Mouse (Mus musculus): Measurements from ENCODE around the gene Kcnj10. TPM values are rescaled to one million over a fixed set of nuclear protein-coding genes. Genes with fewer than 3 reads are reported as not detected.
A peak's percentile ranks its signal among the peaks of the same experiment; 100 is the strongest.

Gene Kcnj10
- total RNA-seq, 2 experiments from 2014 or later: 0.11 to 0.14 TPM

DNA sequence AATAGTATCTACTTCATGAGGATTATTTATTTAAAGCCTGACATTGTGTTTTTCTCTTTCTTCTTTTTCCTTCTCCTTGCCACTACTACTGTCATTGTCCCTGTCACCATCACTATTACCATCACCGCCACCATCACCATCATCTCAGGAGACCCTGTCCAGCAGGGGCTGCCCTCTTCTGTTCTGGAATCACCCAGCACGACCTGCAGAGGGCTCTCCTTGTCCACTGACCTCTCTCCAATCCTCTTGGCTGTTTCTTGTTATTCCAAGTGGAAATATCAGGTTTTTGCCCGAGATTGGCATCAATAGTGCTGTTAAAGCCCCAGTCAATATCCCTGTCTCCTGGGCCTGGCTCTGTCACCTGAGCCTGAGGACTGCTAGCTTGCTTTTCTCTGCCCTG, 7.5 kb upstream of the Kcnj10 start:
- no peak for DNase-seq

DNA sequence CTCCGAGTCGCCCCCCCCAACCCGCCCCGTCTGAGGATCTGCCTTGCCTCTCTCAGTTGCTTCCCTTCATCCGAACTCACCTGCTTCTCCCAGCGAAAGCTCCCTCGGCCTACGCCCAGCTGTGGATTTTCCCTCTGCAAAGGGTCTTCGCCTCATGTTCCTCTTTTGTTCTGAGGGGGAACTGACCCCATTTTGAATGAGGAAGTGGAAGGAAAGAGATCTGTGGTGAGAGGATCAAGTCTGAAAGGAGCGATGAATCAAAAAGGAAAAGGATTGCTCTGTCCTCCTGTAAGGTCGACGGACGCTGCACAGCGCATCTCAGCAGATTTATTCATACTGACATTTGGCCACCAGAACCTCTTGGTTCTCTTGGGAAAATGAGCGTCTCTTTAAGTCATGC, 5.2 kb upstream of the Kcnj10 start:
- DNase-seq: no peak

DNA sequence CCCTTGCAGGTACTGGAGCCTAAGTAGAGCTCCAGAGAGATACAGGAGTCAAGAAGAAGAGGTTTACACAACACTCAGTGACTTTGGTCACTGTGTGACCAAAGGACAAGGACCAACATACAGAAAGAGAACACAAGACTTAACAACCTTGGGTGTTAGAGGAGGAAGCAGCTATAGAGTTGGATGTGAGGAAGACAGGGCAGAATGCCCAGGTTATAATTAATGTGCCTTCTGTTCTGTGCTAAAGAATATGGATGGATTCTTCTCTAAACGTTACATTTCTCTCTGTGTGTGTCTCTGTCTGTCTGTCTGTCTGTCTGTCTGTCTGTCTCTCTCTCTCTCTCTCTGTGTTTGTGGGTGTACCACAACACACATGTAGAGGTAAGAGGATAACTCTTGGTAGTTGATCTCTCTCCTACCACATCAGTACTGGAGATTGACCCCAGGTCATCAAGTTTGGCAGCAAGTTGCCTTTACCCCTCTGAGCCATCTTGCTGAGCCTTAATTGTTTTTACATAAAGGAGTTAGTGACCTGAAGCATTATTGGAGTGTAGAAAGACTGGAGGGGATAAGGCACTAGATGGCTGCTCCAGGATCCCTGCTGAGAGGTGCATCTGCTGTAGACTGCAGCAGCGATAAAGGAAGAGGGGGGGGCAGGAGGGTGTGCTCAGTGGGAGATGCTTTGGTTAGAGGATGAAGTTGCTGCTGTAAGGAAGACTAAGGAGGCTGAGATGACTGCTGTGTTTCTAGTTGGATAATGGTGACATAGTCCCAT, 3.4 kb upstream of the Kcnj10 start:
- DNase-seq: no peak

DNA sequence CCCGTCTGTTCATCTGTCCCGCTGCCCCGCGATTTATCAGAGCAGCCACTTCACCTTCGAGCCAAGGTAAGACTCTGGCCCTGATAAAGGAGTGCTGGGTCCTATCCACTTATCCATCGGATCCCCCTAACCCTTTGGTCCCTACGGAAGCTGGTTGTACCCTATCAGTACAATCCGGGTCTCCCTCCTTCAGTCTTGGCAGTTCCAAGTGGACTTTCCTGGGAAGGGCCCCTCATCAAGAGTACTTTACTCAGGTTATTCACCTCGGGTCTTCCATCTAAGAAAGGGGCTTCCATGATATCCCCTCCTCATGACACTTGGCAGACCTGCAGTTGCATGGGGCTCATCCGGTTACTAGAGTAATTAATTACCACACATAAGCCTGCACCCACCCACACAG, 376 bp downstream of the Kcnj10 start:
- no peak for DNase-seq

DNA sequence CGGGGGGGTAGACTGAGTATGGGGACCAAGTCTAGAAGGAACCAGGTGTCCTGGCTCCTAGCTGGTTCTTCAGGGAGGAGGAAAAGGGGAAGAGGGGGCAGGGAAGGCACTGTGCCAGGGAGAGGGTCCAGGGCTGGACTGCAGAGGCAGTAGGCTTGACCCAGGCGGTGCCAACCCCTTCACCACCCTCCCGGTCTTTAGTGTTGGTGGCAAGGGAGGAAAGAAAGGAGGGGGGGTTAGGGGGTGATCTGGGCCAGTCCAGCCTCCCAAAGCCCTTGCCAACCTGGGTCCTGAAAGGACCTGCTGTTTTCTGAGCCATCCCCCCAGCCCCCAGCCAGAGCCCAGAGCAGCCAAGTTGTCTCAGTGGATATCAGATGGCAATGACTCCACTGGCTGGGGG, 1.7 kb downstream of the Kcnj10 start:
- no peak for DNase-seq

DNA sequence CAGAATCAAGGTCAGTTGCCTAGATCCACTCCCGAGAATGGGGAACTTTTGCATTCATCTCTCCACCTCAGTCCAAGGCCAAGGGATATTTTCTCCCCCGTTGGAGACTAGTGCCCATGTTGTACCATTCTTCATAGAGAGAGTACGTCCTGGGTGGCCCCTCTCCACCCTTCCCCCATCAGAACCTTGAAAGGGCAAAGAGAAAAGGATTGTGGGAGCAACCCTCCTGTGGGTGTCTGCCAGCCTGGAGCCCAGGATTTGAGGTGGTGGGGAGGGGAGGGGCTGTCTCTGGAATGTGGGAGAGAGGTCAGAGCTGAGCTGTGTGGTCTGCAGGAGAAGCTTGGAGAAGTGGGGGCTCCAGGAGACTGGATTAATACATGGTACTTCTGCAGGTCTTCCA, 2.9 kb downstream of the Kcnj10 start:
- DNase-seq: no peak

DNA sequence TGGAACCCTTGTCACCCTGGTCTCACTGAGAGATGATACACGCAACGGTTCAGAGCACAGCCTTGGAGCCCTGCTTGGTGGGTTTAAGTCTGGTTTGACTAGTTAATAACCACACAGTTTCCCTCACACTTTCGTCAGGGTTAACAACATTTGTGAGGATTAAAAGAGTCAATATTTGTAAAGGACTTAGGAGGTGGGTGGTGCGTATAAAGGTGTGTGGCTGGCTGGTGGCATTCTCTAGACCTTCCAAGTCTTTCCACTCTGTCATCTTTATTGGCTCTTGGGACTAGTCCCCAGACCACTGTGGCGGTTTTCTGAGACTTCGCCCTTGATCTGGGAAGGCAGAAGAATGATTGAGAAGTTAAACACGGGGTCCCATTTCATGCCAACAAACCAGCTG, 3.8 kb downstream of the Kcnj10 start:
- no peak for DNase-seq

DNA sequence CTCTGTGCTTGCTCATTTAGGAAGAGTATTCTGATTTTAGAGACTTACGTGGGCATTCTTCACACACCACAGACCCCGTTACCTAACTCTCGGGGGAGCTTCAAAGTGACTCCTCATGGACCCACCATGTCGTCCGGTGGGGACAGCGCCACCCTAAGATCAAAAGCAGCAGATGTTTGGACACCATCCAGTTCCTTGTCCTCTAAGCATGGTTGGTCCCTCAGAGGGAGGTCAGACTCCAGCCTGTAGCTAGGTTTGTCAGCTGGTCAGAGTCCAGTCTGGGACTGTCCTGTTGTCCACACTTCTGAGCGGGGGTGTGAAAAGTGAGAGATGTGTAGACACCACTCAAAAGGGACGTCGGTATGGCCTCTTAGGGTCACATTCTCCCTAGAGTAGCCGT, 5.7 kb downstream of the Kcnj10 start:
- DNase-seq: no peak

DNA sequence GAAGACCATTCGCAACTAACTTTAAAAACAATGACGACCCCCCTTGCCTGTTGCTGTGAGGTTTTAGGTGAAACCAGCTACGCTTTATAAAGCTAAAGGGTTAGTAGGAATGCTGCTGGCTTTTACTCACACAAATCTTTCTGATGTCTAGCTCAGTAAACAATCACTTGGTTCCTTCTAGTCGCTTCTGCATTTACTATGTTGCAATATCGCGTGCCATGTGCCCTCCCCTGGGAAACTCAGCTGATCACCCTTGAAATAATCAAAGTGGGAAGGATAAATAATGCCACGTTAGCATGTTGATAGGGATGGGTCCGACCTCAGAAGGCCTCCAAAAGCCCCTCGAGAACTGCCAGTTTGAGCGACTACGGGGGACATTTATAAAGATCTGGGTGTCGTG, 6.4 kb downstream of the Kcnj10 start:
- DNase-seq: no peak

DNA sequence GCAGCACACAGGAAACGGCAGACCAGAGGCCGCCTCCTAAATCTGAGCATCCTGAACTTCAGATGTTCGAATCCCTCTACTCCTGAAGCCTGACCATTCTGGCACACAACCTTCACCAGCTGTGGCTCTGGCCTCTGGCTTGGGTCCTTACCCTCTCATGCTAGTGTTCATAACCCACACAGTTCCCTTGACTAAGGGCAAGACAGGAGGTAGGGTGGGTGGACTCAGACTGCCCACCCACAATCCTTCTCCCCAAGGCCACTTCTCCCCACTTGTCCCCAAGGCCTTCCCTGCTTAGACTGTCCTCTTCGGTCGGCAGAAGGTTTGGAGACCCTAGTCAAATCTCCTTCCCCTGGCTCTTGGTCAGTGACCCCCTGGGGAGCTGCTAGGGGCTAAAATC, 8.5 kb downstream of the Kcnj10 start:
- no peak for DNase-seq

DNA sequence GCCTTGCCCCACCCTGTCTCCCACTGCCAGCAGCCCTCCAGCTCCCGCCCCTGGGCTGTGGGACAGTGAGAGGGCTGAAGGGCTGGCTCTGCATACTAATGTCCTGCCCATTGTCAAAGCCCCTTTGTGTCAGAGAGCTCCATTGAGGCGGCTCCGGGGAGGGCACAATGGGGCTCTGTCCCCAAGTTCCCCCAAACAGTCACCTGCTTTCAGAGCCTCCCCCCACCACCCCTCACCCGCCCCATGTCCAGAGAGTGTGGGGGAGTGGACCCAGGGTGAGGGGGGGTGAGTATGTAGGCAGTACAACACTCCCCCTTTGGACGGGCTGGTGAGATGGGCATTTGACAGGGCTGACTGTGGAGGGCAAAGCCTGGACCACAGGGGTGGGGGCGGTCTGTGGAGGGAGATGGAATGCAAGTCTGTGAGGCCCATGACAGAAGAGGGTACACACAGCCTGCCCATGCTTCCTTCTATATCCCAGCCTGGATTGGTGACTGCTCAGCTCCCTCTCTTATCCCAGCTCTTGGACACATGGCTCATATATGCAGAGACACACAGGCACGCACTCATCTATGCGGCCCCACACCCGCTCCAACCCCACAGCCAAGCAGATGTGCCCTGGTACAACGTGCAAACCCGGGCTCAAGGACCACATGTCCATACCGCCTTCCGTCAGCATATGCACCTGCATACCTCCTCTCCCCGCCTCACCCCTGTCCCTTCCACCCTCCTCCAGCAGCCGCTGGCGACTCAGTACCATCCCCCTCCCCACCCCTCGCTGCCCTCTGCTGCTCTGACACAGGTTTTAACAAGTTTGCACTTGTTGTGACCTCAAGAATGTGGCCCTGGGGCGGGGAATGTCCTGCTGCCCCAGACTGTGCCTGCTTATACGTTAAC, 9.2 kb downstream of the Kcnj10 start:
- DNase-seq: no peak

DNA sequence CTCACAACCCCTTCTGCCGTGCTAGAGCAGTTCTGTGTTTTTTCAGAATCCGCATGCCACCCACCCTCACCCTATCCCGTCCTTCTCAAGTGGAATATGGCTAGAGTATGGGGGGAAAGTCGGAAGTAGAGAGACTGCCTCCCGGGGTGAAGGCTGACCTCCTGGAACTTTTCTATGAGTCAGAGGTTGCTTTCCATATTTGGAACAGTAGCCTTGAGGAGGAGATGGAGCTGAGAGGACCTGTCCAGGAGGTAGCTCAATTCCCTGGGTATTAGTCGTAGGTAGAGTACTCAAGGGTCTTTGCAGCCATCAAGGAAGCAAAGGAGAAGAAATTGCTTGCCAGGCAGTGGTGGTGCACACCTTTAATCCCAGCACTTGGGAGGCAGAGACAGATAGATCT, 11.0 kb downstream of the Kcnj10 start:
- no peak for DNase-seq

DNA sequence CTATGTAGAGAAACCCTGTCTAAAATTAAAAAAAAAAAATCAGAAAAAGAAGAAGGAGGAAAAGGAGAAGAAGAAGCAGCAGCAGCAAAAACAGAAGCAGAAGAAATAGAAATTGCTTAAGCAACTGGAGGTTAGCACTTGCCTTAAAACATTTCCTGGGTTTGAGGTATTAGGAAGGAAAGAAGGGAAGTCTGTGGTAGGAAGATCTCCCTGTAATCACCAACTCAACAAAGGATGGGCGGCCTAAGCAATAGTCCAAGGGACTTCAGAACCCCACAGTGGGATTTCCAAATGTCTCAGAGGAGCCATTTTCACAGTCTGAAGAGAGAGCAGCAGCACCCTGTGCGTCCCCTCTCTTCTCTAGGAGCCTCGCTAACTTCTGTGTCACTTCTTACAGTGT, 11.4 kb downstream of the Kcnj10 start:
- DNase-seq: no peak

DNA sequence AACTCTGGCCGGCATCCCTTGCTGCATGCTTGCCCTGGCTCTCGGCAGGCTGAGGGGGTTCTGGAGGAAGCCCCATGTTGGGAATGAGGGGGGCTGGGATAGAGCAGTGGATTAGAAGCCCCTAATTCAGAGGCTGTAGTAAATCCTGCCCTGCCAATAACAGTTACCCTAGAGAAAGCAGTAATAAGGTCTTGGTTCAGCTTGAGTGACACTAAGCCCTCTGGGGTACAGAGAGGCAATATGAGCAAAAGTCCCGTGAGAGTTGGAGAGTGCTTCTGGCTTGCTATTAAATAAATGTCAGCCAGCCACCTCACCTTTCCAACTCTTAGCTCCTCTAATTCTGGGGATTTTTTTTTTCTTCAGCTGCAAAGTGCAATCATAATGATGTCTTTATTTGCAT, 14.3 kb downstream of the Kcnj10 start:
- DNase-seq: no peak

DNA sequence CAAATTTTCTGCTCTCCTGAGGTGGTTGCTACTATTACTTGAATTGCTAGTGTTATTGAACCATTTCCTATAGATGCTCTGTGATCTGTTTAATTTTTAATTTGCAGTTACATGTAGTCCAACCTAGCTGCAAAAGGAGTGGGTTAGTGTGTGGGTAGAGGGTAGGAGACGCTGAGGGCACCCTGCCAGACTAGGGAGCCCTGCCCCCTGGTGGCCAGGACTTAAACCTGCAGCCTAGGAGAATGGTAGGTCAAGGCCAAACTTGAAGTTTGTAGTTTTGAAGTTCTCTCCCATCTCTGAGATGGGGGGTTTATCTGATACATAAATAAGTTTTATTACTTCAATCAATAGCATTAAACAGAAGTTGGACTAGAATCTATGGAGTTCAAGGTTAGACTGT, 16.5 kb downstream of the Kcnj10 start:
- DNase-seq: peak; percentile 77

DNA sequence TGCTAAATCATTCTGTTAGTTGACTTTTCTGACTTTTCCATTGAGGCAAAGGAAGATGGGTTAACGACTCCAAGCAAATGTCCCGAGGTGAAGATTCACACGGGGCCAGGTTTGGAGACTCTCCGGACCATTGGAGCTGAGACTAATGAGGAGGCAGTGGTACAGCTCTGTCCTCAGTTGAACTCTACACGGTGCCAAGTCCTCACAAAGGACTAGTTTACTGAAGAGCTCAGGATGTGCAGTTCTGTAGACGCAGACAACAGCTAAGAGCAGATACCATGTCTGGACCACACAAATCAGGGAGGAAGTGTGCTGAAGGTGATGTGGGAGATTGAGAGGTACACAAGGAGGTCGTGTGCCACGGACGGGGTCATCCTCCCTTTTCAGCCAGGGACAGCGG, 17.3 kb downstream of the Kcnj10 start:
- no peak for DNase-seq

DNA sequence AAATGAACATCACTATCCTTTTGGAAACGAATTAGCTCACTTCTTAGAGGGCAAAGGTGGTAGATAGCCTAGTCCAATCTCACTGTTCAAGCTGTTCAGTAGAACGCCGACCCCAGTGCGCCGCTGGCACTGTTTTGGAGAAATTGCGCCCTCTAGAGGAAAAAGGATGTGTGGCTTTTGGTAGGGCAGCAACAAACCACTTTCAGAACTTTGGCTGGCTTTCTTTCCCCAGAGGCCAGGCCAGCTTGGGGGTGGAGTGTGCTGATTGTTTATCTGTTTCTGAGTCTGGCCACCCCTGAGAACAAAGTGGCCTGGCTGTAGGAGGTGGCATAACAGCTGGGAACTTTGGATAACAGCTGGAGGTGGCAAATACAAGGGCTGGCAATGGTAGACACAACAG, 23.7 kb downstream of the Kcnj10 start:
- peak; percentile 67 for DNase-seq

DNA sequence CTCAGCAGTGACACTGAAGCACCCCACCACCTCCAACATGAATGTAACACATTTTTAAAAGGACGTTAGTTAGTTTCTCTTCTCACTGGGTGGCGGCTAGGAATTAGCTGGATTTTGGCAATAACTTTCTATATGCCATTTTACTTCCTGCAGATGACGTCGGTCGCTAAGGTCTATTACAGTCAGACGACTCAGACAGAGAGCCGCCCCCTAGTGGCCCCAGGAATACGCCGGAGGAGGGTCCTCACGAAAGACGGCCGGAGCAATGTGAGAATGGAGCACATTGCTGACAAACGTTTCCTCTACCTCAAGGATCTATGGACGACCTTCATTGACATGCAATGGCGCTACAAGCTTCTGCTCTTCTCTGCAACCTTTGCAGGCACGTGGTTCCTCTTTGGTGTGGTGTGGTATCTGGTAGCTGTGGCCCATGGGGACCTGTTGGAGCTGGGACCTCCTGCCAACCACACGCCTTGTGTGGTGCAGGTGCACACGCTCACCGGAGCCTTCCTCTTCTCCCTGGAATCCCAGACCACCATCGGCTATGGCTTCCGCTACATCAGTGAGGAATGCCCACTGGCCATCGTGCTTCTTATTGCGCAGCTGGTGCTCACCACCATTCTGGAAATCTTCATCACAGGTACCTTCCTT, 27.9 kb downstream of the Kcnj10 start:
- DNase-seq: peak; percentile 68

DNA sequence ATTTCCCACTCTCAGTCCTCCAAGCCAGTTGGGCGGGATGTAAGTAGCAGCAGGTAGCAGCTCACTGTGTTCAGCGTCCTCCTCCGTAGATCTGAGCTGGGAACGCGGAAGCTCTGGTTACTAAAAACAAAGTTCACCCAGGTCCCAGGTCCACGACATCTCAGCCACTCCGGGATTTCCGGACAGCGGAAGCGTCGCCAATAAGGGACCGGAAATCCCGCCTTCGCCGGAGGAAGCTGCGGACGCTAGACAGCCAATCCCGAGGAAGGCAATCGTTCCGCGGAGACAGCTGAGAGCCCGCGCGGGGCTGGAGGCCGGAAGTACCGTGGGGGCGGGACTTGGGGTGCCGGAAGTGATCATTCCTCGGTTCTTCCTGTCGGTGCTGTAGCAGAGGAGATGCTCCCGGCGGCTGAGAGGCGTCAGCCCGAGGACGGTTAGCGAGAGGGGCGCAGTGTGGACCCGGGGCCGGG, 35.2 kb downstream of the Kcnj10 start, which contains the start of gene Pigm:
Gene Pigm, plus strand, starts transcription at position 349 of the 470 bp plus-strand sequence.
- peak; percentile 98 for DNase-seq

DNA sequence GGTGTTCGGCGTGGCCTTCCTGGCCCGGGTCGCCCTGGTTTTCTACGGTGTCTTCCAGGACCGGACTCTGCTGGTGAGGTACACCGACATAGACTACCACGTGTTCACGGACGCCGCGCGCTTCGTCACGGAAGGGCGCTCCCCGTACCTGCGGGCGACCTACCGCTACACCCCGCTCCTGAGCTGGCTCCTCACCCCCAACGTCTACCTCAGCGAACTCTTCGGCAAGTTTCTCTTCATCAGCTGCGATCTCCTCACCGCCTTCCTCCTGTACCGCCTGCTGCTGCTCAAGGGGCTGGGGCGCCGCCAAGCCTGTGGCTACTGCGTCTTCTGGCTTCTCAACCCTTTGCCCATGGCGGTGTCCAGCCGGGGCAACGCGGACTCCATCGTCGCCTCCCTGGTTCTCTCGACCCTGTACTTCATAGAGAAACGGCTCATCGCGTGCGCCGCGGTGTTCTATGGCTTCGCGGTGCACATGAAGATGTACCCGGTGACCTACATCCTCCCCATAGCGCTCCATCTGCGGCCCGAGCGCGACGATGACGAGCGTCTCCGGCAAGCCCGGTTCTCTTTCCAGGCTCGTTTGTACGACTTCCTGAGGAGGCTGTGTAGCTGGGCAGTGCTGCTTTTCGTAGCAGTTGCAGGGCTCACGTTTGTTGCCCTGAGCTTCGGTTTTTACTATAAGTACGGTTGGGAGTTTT, 35.9 kb downstream of the Kcnj10 start:
- peak; percentile 33 for DNase-seq

DNA sequence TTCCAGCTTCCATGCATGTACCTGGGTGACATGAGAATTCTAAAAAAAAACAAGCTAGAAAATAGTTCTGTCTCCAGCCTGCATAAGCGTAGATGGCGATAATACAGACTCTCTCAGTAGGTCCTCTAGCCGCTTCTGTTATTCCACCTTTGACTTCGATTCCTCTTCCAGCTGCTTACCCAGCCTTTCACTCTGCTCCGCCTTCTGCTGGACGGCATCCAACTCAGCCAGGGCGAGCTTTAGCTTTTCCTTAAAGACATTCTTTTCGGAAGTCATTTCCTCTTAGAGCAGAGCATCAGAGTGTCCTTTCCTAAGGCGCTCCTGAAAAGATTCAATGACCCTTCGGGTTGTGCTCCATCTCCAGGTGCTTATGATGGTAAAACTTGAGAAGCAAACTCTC, 39.1 kb downstream of the Kcnj10 start:
- peak; percentile 55 for DNase-seq

DNA sequence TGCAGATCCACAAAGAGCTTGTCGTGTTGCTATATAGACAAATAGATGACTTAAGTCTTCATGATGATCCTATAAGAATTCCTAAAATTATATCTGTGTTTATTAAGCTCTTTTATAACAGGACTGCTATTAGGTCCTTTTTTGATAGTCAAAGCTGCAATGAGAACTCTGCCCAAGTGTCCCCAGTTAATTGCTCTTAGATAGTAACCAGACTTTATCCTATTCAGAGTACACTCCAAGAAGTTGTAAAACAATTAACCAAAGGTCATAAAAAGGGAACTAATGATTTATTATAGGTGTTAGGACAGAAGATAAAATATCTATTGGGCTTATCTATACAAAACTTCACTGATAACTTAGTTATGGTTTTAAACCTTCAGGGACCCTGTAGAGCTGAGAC, 41.1 kb downstream of the Kcnj10 start:
- no peak for DNase-seq

DNA sequence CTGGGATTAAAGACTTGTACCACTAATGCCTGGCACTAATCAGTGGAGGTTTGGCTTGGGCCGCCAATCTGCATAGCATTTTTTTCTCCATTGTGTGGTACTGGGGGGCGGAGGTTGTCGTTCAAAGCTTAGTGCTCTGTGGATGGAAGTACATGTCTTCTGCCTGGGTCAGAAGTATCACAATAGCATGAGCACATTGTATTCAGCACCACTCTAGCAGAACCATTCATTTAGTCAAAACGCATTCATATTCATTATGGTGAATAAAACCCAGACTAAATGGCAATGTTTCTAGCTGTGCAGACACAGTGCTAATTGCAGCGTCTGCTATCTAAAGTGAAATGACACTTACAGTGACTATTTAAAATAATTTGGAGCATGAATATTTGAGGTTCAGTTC, 46.2 kb downstream of the Kcnj10 start:
- DNase-seq: no peak

All from heart, postnatal 4 days (tissue).